Mouse (Mus musculus) megakaryocyte-erythroid progenitor cell, adult 5-6 weeks (primary cell): Measurements from ENCODE around the gene Mcat. TPM values are rescaled to one million over a fixed set of nuclear protein-coding genes. Genes with fewer than 3 reads are reported as not detected.
"Not testable (repeated sequence)": the region's sequence is repeated elsewhere in the genome, so short reads cannot be mapped to it uniquely, and the experiment has no call there.

Experiments used
- ATAC-seq: replicated peaks from 2 replicates; pipeline ENCODE4 v1.8.0; 2016; ENCODE audit warnings: mild to moderate bottlenecking, inconsistent platforms; ENCODE audit not compliant: severe bottlenecking, poor library complexity, low FRiP score, low TSS enrichment
- total RNA-seq, 2 experiments: library from RNA; stranded (forward) in 1 of 2; stranded (reverse) in 1 of 2; fragments of 200-1000, 215-1000 nt in 1 of 2; fragments of >200 nt in 1 of 2; fragmentation: Nextera tagmentation in 1 of 2; gene quantifications; 2 replicates each; pipeline ENCODE4 v1.2.3; 2014 to 2017

Gene Mcat
- total RNA-seq, 2 experiments from 2014 or later = 21.7 to 24.1 TPM

DNA sequence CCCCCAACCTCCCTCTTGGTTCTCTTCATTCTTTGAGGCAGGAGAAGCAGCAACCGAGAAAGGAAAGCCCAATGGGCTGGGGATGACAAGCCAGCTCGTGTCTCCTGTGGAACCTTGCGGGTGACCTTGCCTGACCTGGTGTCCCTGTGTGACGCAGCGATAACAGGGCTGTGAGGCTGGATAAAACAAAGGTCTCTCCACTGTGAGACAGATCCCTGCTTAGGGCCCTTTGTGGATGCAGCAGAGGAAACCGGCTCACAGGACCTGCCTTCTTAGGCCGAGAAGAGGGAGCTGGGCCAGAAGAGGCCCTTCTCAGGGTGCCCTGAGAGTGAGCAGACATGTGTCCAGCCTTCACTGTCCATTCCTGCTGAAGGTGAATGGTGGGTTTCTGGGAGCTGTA lies 40.4 kb downstream of the Mcat start:
- ATAC-seq = no peak

DNA sequence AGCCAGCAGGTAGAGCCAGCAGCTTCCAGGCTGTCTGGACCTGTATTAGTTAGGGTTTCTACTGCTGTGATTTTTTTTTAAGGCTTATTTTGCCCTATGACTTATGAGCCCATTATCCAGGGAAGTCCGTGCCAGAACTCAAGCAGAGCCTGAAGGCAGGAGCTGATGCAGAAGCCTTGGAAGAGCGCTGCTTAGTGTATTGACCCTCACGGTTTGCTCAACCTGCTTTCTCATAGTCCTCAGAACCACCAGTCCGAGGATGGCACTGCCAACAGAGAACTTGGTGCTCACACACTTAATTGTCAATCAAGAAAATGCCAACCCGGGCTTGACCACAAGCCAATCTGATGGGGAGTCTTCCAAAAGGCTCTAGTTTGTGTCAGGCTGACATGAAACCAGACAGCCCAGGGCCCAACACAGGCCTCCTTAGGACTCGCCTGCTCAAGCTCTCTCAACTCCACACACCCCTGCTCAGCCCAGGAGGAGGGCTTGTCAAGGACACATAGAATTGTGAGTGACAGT lies 42.7 kb downstream of the Mcat start:
- ATAC-seq = no peak

DNA sequence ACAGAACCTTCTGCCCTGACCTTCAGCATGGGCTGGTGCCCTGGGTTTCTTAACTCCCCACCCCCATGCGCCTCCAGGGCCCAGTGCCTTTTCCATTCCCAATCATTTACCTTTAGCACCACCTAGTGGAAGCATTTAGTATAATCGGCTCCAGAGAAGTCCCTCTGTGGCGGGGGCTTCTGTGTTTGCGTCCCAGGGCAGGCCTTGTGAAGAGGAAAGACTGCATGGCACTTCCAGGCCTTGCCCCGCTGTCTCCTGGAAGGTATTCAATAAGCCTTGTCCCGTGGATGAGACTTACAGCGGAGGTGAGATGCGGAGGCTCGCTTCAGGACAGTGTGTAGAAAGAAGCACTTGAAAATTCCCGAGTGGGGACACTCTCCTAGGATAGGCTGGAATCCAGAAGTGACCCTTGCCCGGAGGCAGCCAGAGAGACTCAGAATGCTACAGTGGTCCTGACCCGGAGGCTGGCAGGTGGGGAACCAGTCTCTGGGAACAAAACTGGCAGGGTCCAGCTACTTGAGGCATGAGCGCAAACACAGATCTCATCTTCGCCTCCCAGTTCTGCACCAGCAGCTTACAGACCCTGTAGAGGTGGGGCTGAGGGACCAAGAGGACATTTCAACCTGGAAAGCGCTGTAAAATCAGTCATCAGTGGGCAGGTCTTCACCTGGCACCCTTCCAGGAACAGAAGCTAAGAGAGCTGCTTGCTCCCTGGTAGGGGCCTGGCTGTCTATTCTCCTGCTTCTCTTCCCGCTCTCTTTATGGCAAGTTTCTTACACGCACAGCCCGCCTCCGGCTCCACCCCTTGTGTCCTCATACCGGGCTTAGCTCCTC lies 45.2 kb downstream of the Mcat start:
- ATAC-seq = peak; percentile 88

DNA sequence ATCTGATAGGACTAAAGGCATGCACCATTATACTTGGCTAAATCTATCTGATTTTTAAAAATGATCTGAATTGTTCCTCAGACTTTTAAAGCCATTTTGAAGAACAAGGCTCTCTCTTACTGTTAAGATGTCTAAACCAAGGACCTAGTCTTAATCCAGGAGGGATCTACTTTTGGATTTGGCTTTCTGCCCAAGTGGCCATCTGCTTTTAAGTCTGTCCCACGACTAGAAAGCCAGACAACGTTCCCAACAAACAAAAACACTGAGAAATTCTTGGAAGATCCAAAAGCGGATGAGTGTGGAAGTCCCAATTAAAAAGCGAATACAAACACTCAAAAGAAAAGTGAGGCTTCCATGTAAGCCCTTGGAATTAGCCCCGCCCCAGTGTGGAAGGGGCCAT lies 48.6 kb downstream of the Mcat start:
- no peak for ATAC-seq

DNA sequence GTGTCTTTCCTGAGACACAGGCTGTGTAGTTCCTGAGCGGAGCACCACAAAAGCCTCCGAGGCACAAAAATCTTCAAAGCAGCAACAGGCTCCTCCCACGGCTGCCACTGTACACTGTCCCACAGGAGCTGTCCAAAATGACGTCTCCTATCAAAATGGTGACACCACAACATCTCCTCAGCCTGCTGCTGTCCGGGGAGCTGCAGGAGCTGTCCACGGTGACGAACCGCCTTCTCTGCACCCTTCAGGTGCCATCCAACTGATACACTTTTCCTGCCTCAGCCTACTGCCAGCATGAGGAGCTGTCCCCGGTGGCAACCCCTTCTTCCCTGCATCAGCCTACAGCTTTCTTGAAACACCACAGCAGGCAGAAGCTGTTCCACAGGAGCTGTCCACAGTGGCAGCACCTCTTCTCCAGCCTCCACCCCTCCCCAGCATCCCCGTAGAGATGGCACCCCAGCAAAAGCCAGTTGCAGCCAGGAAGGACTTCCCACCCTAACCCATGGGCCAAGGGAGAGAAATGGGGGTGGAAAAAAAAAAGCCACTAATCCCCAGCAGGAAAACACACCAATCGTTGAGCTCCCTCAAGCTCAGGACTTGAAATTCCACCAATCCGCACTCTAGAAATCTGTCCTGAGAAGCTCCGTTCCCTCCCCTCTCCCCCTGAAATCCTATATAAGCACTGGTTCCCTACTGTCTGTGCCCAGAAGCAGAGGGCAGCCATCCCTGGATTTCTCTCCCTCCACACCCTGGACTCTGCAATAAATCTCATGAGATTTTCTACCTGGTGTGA lies 50.9 kb downstream of the Mcat start:
- peak; percentile 31; the same call in 1 of the 2 replicates for ATAC-seq

DNA sequence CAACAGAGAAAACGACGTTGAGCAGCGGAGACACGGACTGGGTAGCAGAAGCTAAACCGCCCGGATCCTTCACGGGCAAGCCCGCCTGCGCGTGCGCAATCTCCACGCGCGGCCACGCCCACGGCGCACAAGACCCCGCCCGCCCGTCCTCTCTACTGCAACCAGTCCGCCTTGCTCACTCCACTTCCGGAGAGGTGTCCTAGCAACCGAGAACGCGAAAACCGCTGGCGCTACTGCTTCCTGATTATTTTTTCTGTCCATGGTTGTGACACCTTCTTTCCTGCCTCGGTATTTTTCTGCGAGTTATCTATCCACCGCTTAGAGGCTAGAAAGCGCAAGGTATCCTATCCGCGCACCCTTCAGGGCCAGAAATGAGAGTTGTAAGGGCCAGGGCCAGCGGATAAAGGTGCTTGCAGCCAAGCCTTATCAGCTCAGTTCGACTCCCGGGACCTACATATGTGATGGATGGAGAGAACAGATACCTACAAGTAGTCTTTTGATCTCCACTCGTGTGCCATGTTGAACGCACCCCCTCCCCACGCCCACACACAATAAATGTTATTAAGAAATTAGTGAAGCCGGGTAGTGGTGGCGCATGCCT lies 52.7 kb downstream of the Mcat start, which contains the start of gene Ttll1:
Gene Ttll1 (minus strand): TSS at position 89 of the 601 bp plus-strand sequence.
- ATAC-seq = peak; percentile 96

DNA sequence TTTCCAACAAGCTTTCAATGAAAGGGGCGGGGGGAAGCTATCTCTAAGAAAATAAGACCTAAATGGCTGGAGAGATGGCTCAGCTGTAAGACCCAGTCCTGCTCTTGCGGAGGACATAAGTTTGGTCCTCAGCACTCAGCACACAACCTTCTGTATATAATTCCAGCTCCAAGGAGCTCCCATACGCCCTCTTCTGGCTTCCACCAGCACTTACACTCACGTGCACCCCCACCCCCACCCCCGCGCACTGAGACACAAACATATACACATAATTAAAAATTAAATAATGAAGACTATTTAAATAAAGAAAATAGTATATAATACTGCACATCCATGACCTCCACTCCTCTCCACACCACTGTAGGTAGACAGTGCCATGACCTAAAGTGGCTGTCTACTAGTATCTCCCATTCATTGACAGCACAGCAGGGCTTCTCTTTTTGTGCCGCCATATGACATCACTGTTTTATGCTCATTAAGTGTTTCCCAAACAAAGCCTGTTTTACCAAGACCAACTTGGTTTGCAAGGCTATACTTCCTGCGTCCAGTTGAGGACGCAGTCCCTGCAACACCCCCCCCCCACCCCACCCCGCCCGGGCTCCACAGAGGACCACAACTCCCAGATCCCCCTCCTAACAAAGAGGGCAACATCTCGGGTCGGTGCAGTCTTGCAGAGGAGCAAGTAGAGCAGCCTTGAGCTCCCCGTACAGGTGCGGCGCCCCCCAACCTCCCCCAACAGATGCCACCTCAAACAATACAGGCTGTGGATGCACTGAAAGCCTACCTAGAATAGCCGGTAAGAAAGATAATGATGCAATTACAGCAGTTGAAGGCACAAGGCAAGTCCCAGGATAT lies 53.4 kb downstream of the Mcat start:
- ATAC-seq = peak; percentile 28; the same call in 1 of the 2 replicates

DNA sequence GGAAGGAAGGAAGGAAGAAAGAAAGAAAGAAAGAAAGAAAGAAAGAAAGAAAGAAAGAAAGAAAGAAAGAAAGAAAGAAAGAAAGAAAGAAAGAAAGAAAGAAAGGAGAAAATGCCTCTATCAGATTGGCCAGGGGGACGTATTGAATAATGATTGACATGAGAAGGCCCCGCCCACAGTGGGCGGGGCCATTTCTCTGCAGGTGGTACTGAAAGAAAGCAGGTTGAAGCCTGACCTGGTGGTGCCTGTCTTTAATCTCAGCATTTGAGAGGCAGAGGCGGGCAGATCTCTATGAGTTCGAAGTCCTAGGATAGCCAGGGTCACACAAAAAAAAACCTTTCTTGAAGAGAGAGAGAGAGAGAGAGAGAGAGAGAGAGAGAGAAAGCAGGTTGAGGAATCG lies 62.1 kb downstream of the Mcat start:
- not testable (repeated sequence) for ATAC-seq

DNA sequence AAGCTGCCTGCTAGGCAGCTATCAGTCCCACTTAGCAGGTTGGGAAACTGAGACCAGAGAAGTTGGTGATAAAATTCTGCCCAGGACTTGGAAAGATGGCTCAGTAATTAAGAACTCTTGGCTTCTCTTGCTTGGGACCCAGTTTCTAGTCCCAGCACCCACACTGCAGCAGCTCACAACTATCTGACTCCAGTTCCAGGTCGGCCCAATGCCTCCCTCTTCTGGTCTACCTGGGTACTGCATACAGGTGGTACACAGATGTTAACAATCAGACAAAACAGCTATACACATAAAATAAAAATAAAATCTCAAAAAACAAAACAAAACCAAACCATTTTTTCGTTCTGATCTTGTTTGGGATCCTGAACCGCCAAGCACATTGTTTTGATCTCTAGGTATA lies 63.2 kb downstream of the Mcat start:
- ATAC-seq = 0 out of 2 replicates have a peak, but pooled peaks have one; percentile 18

DNA sequence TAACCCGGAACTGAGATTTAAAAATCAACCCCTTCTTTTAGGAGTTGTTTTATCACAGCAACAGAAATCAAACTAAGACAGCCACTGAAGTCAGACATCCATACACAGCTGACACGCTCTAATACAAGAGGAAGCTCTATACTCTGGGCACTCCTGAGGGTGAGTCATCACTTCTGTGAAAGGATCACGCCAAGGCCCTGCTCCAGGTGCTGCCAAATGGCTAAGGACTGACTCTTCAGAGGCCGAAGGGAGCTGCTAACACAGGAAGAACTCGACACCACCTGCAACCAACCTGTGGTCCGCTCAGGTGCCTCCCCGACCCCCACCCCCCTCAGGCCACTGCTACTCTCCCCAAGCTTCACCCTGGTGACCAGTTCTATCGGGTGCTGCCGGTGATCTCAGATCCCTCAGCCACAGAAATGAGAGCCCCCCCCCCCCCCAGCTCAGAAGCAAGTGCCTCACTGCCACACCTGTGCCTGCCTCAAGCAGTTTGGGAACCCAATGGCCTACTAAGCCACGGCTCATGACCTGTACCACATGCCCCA lies 64.3 kb downstream of the Mcat start:
- ATAC-seq = no peak

DNA sequence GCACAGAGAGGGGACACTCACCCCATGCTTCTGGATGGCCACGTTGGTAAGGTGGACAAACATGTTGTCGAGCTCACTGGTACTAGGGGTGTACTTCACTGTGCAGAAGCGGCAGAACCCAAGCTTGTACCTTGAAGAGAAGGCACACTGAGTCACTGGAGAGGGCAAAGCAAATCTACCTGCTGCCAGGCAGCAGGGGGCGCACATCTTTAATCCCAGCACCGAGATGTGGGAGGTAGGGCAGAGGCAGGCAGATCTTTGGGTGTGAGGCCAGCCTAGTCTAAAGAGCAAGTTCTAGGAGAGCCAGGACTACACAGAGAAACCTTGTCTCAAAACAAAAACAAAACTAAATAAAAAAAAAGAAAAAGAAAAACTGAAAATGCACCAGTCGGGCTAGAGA lies 66.3 kb downstream of the Mcat start:
- no peak for ATAC-seq

Other genes with a start within 250 kb of the Mcat start
- gene Arfgap3, start 213.5 kb downstream of the Mcat start, total RNA-seq (2014; fragmentation: Nextera tagmentation) = 25.2 and 32.4 TPM in 2 replicates
- 23.1 and 32.1 TPM in 2 replicates for gene Arfgap3, start 213.5 kb downstream of the Mcat start, total RNA-seq (2017)
- 86.5 and 107 TPM in 2 replicates for gene Pacsin2, start 99.2 kb downstream of the Mcat start, total RNA-seq (2014; fragmentation: Nextera tagmentation)
- gene Pacsin2, start 99.2 kb downstream of the Mcat start, total RNA-seq (2017) = 123 and 138 TPM in 2 replicates
- 9.5 and 18.0 TPM in 2 replicates for gene Ttll1, start 52.9 kb downstream of the Mcat start, total RNA-seq (2014; fragmentation: Nextera tagmentation)
- 9.2 and 9.5 TPM in 2 replicates for gene Ttll1, start 52.9 kb downstream of the Mcat start, total RNA-seq (2017)
- 0.37 and 1.7 TPM in 2 replicates for gene Bik, start 36.9 kb downstream of the Mcat start, total RNA-seq (2014; fragmentation: Nextera tagmentation)
- not detected in 2 replicates for gene Bik, start 36.9 kb downstream of the Mcat start, total RNA-seq (2017)
- gene Tspo, start 195 bp downstream of the Mcat start, total RNA-seq (2014; fragmentation: Nextera tagmentation) = 68.3 and 109 TPM in 2 replicates
- gene Tspo, start 195 bp downstream of the Mcat start, total RNA-seq (2017) = 22.8 and 35.7 TPM in 2 replicates
- gene Ttll12, start 31.4 kb upstream of the Mcat start, total RNA-seq (2014; fragmentation: Nextera tagmentation) = 111 and 131 TPM in 2 replicates
- 33.9 and 55.3 TPM in 2 replicates for gene Ttll12, start 31.4 kb upstream of the Mcat start, total RNA-seq (2017)
- gene Scube1, start 161.2 kb upstream of the Mcat start, total RNA-seq (2014; fragmentation: Nextera tagmentation) = 0.07 TPM in 1 of 2 replicates, not detected in the other
- not detected in 2 replicates for gene Scube1, start 161.2 kb upstream of the Mcat start, total RNA-seq (2017)
- gene Mpped1, start 215.7 kb upstream of the Mcat start, total RNA-seq (2014; fragmentation: Nextera tagmentation) = not detected in 2 replicates
- gene Mpped1, start 215.7 kb upstream of the Mcat start, total RNA-seq (2017) = not detected in 2 replicates